Mouse (Mus musculus) midbrain, postnatal 0 days (tissue): ENCODE results near the gene Gfer. TPM values are rescaled to one million over a fixed set of nuclear protein-coding genes. Genes with fewer than 3 reads are reported as not detected.

Source experiments
- ATAC-seq: fragments of 200-750 bp; cut with Nextera tagmentation; 2 replicates; pipeline ENCODE4 v1.8.0; 2017; ENCODE audit warnings: moderate number of reproducible peaks, mild to moderate bottlenecking, moderate TSS enrichment, moderate library complexity; ENCODE audit not compliant: low FRiP score
- DNase-seq: peaks from one replicate; pipeline ENCODE4 v3.0.0-alpha.2; 2015; ENCODE audit warnings: low spot score
- H3K27ac ChIP-seq: fragments of 300-500 bp; sonication (generic); 2 replicates; pipeline ENCODE4 v1.5.1; 2014; ENCODE audit warnings: low read depth, mild to moderate bottlenecking, low read length, mixed read lengths
- H3K27me3 ChIP-seq: fragments of 300-500 bp; sonication (generic); 2 replicates; pipeline ENCODE4 v1.6.1; 2014; ENCODE audit warnings: low read length, control low read depth, mixed read lengths; ENCODE audit not compliant: insufficient read depth
- H3K36me3 ChIP-seq: fragments of 300-500 bp; sonication (generic); 2 replicates; pipeline ENCODE4 v1.6.1; 2014; ENCODE audit warnings: low read length, control low read depth, mixed read lengths; ENCODE audit not compliant: insufficient read depth
- H3K4me1 ChIP-seq: fragments of 300-500 bp; sonication (generic); 2 replicates; pipeline ENCODE4 v1.6.1; 2014; ENCODE audit warnings: mild to moderate bottlenecking, control low read depth, antibody characterized with exemption, low read length, mixed read lengths; ENCODE audit not compliant: insufficient read depth
- H3K4me2 ChIP-seq: fragments of 300-500 bp; sonication (generic); 2 replicates; pipeline ENCODE4 v1.6.1; 2014; ENCODE audit warnings: low read depth, mild to moderate bottlenecking, low read length, mixed read lengths; ENCODE audit not compliant: poor library complexity, severe bottlenecking
- H3K4me3 ChIP-seq: fragments of 300-500 bp; sonication (generic); 2 replicates; pipeline ENCODE4 v1.5.1; 2014; ENCODE audit warnings: low read depth, mild to moderate bottlenecking, low read length, moderate library complexity
- H3K9ac ChIP-seq: fragments of 300-500 bp; sonication (generic); replicated peaks from 2 replicates; pipeline ENCODE4 v1.6.1; 2014; ENCODE audit warnings: mild to moderate bottlenecking, low read length, moderate library complexity, mixed read lengths; ENCODE audit not compliant: poor library complexity, severe bottlenecking
- H3K9me3 ChIP-seq: fragments of 300-500 bp; sonication (generic); 2 replicates; pipeline ENCODE4 v1.6.1; 2016; ENCODE audit warnings: low read length, control low read depth
- CTCF ChIP-seq: IDR thresholded peaks from 2 replicates; pipeline ENCODE4 v1.5.1; 2016; ENCODE audit warnings: antibody characterized with exemption, mild to moderate bottlenecking
- WGBS: fragments of 180-500 bp; shearing (Covaris S2); extraction: QIAGEN DNeasy Blood & Tissue Kit; methylation state at CpG from one replicate; pipeline ENCODE4 v1.1.7; 2014; 5-methylcytosine and 5-hydroxymethylcytosine counted together
- polyA plus RNA-seq: library from polyadenylated mRNA; unstranded; fragments of >200 nt; fragmentation: Nextera tagmentation; extraction: Ambion mirVana; gene quantifications from 2 replicates; pipeline ENCODE4 v1.2.1, GENCODE M21; 2015
- total RNA-seq: library from RNA; depleted of rRNA; stranded (reverse); fragments of >200 nt; gene quantifications from 2 replicates; pipeline ENCODE4 v1.2.3, GENCODE M21; 2014

Gfer gene
- total and polyA plus RNA-seq, 2 experiments from 2014 or later, result 28.0 to 39.4 TPM

DNA sequence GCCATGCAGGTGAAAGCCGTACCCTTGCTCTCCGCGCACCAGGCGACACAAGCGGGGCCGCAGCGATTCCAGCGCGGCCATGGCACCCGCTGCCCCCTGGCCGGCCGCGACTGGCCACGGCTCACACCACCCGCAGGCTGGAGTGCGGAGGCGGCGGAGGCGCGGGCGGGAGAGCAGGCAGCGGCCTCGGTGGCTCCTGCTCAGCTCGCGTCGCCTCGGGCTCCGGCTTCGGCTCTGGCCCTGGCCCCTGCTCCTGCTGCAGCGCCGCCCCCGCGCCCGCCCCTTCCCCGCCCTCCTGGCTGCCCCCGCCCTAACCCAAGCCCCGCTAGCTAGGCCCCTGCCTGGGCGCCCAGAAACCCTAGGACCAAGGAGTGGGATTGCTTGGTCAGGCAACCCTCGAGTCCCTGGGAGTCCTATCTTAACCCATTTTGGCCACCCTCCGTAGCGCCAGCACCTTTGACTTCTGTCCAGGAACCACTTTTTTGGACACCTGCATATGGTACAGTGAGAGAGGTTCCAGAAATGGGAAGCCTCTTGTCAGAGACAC, 45.8 kb downstream of the Gfer start, which contains the start of gene Slc9a3r2:
Gene Slc9a3r2 (minus strand): TSS at position 258 of the 547 bp plus-strand sequence.
- Histone ChIP-seq H3K27ac (peak within 1 kb of the TSS; percentile 80), H3K4me3 (peak within 1 kb of the TSS; percentile 87), H3K36me3 (no peaks in the 10 kb centered on the region), H3K4me2 (peak within 1 kb of the TSS; percentile 94), H3K4me1 (peaks cover 9% of the 10 kb centered on the region), H3K9me3 (no peaks in the 10 kb centered on the region), H3K27me3 (no peaks in the 10 kb centered on the region), H3K9ac (peak within 1 kb of the TSS; percentile 89)
- TF ChIP-seq CTCF, result no peak
- ATAC-seq (peak; percentile 57), DNase-seq (peak; percentile 49)
- WGBS, result under 1% methylated on average over 37 of the region's 41 CpGs

DNA sequence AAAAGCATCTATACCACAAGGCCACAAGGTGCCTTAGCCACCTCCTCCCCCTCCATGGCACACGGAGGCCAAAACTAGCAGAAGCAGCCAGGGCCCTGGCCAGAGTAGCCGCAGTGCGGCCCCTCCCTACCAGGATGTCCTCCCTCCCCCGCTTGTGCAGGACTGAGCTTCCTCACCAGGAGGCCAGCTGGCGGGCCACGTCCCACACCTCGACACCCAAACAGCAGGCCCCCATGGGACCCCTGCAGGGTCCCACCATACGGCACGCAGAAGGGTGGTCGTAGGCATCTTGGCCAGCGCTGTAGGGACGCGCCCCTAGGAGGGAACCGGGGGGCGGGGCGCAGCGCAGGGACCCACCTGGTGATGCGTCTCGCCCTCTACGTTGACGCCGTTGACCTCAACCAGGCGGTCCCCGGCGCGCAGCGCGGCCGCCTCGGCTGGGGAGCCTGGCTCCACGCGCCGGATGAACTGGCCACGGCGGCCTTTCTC, 46.3 kb downstream of the Gfer start:
- DNase-seq, result no peak

DNA sequence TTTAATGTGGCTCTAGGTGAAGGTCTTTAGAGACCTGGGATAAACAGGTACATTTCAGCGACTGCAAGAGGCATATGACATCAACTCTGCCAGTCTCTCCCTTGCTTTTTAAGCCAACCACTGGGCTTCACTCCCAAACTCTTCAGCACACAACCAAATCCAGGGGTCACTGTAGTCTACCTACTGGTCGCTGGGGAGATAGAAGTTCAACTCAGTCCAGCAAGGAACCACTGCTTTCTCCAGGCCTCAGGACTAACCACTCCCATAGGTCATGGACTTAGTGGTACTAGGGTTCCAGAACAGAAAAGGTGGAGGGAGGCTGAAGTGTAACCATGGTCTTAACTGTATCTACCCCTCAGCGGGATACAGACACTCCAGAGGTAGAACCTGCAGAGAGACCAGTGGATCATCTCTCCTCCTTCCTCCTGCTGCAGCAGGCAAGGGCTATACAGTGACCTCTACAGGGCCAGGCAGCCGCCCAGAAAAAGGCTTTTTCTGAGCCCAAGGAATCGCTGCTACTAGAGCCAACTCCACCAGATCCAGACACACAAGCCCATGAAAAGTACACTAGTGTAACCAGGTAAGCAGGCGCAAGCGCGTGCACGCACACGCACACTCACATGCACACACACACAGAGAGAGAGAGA, 47.1 kb downstream of the Gfer start:
- H3K9ac ChIP-seq, result 0 out of 2 replicates have a peak overlapping the region, but pooled peaks have one; percentile 89
- DNase-seq, result no peak
- H3K27me3 ChIP-seq, result no peaks in the 10 kb centered on the region
- 0 out of 2 replicates have a peak, but pooled peaks cover 4% of the 10 kb centered on the region for H3K36me3 ChIP-seq
- no peaks in the 10 kb centered on the region for H3K9me3 ChIP-seq
- TF ChIP-seq CTCF, result peak; percentile 35
- H3K4me3 ChIP-seq, result peak overlapping the region; percentile 87
- ATAC-seq, result no peak
- 66% methylated on average over 10 of the region's 10 CpGs for WGBS
- peak overlapping the region; percentile 80; the same call in 1 of the 2 replicates for H3K27ac ChIP-seq
- H3K4me2 ChIP-seq, result peak overlapping the region; percentile 94
- H3K4me1 ChIP-seq, result peaks cover 9% of the 10 kb centered on the region

More for the DNA sequence above, 46.3 kb downstream of the Gfer start:
- peaks cover 9% of the 10 kb centered on the region for H3K4me1 ChIP-seq
- peak; percentile 70 for ATAC-seq
- H3K4me2 ChIP-seq, result peak overlapping the region; percentile 94
- no peaks in the 10 kb centered on the region for H3K9me3 ChIP-seq
- under 1% methylated on average over 26 of the region's 35 CpGs for WGBS
- peak overlapping the region; percentile 87 for H3K4me3 ChIP-seq
- no peaks in the 10 kb centered on the region for H3K27me3 ChIP-seq
- H3K36me3 ChIP-seq, result 0 out of 2 replicates have a peak, but pooled peaks cover 4% of the 10 kb centered on the region
- peak overlapping the region; percentile 80 for H3K27ac ChIP-seq
- H3K9ac ChIP-seq, result peak overlapping the region; percentile 89
- TF ChIP-seq CTCF, result no peak

DNA sequence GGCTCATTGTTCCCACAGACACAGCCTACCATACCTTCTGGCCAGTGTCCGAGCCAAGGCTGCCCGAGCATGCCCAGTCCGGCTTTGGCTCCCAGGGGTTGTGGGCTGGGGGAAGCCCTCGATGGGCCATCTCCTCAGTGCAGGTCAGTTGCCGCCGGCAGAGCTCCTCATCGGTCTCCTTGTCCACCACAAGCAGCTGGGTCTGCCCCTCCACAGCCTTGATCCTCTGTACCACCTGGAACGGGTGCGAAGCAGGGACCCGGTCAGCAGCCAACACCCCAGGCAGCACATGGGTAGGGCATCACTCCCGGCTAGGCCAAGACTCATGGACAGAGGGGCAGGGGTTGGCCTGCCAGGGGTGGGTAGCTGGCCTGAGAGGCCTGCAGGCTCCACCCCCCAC, 48.5 kb downstream of the Gfer start:
- no peak overlapping the region for H3K27ac ChIP-seq
- DNase-seq (no peak), ATAC-seq (no peak)
- H3K4me1 ChIP-seq, result peaks cover 9% of the 10 kb centered on the region
- H3K27me3 ChIP-seq, result no peaks in the 10 kb centered on the region
- no peaks in the 10 kb centered on the region for H3K9me3 ChIP-seq
- no peak for TF ChIP-seq CTCF
- no peak overlapping the region for H3K4me3 ChIP-seq
- no peak overlapping the region for H3K9ac ChIP-seq
- WGBS, result 79% methylated on average over 11 of the region's 11 CpGs
- no peak overlapping the region for H3K4me2 ChIP-seq
- peaks cover 10% of the 10 kb centered on the region; the same call in 1 of the 2 replicates for H3K36me3 ChIP-seq

DNA sequence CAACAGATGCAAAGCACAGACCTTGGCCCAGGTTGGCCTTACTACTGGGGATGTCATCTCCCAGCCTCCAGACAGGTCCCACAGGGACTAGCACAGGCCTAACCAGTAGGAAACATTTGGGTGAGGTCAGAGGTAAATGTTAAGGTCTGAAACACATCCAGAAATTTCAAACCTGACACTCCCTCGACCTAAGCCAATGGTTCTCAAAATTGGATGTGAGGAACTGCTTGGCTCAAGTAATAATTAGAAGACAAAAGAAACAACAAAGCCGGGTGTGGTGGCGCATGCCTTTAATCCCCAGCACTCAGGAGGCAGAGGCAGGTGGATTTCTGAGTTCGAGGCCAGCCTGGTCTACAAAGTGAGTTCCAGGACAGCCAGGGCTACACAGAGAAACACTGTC, 49.6 kb downstream of the Gfer start:
- no peak for TF ChIP-seq CTCF
- 80% methylated on average over 4 of the region's 4 CpGs for WGBS
- H3K27me3 ChIP-seq, result no peaks in the 10 kb centered on the region
- DNase-seq, result no peak
- peaks cover 15% of the 10 kb centered on the region for H3K36me3 ChIP-seq
- H3K4me3 ChIP-seq, result no peak overlapping the region
- peaks cover 9% of the 10 kb centered on the region for H3K4me1 ChIP-seq
- no peak overlapping the region for H3K4me2 ChIP-seq
- H3K9ac ChIP-seq, result no peak overlapping the region
- ATAC-seq, result no peak
- no peak overlapping the region for H3K27ac ChIP-seq
- H3K9me3 ChIP-seq, result no peaks in the 10 kb centered on the region

DNA sequence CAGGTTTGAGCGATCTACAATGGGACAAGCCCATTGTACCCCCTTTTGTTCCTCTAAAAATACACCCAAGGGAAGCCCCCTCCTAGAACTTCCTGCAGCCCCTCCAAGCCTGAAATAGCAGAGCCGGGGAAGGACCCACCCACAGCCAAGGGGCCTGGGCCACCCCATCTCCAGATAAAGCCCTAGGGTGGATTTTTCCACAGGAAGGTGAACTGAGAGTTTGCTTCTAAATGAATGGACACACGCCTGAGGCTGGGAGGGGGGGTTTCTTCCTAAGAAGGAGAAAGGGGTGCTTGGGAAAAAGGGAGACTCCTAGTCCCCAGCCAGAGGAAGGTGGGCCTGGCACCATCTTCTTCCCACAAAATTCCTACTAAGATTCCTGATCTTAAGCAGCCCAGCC, 50.0 kb downstream of the Gfer start:
- H3K4me3 ChIP-seq, result no peak overlapping the region
- no peak for TF ChIP-seq CTCF
- no peak overlapping the region for H3K9ac ChIP-seq
- no peaks in the 10 kb centered on the region for H3K27me3 ChIP-seq
- H3K4me1 ChIP-seq, result peaks cover 9% of the 10 kb centered on the region
- H3K36me3 ChIP-seq, result peaks cover 16% of the 10 kb centered on the region
- no peaks in the 10 kb centered on the region for H3K9me3 ChIP-seq
- DNase-seq, result no peak
- no peak overlapping the region for H3K27ac ChIP-seq
- no peak overlapping the region for H3K4me2 ChIP-seq
- no peak for ATAC-seq
- WGBS, result 84% methylated on average over 3 of the region's 3 CpGs
